Mouse (Mus musculus) mature B cell (primary cell): ENCODE results near the gene Fitm1.

ENCODE experiments used
- in situ Hi-C: fragments of 300-500 bp; cut with MboI; formaldehyde crosslinking; loops from 2 replicates; pipeline ENCODE4 v1.14.3; 2019

The Fitm1 gene

DNA sequence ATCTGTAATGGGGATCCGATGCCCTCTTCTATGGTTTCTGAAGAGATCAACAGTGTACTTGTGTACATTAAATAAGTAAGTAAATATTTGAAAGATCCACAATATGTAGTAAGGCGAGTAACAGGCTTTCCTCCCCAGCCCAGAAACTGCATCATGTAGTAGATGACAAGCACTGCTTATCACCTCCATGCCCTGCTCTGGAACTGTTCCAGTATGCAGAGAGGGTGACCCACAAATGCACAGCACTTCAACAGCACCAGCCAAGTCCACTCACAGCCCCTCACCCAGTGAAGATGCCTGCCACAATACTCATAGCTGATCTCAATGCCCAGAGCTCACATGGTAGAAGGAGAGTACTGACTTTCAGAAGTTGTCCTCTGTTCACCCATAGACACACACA is 4.8 kb upstream of the Fitm1 start:
- in situ Hi-C loops = no loop called here

DNA sequence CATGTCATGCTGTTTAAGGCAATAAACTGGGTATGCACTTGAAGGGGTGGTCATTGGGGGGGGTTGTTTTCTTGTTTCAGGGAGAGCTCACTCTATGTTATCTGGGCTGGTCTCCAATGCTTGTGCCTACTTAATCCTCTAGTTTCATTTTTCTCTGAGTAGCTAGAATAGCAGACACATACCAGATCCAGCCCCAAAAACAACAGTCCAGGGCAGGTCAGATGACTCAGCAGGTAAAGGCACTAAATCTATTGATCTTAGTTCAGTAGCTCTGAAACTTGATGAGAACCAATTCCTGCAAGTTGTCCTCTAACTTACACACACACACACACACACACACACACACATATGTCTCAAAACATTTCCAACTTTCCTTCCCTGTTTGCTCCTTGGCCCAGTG is 3.7 kb upstream of the Fitm1 start:
- in situ Hi-C loops = no loop called here

DNA sequence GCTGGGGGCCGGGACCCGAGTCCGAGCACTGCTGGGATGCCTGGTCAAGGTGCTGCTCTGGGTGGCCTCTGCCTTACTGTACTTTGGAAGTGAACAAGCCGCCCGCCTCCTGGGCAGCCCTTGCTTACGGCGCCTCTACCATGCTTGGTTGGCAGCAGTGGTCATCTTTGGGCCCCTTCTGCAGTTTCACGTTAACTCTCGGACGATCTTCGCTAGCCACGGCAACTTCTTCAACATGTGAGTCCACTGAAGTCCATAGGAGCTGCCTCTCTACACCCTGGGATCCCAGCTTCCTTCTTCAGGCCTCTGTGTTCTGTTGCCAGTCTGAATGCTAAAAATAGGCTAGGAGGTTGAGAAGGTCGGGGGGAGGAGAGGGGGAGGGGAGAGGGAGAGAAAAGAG is 294 bp downstream of the Fitm1 start:
- in situ Hi-C loops = no loop called here

DNA sequence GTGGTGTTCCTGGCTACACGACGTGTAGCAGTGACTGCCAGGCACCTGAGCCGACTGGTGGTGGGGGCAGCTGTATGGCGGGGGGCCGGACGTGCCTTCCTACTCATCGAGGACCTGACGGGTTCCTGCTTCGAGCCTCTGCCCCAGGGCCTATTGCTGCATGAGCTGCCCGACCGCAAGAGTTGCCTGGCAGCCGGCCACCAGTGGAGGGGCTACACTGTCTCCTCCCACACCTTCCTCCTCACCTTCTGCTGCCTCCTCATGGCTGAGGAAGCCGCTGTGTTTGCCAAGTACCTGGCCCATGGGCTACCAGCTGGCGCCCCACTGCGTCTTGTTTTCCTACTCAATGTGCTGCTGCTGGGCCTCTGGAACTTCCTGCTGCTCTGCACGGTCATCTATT is 959 bp downstream of the Fitm1 start:
- in situ Hi-C loops = no loop called here

DNA sequence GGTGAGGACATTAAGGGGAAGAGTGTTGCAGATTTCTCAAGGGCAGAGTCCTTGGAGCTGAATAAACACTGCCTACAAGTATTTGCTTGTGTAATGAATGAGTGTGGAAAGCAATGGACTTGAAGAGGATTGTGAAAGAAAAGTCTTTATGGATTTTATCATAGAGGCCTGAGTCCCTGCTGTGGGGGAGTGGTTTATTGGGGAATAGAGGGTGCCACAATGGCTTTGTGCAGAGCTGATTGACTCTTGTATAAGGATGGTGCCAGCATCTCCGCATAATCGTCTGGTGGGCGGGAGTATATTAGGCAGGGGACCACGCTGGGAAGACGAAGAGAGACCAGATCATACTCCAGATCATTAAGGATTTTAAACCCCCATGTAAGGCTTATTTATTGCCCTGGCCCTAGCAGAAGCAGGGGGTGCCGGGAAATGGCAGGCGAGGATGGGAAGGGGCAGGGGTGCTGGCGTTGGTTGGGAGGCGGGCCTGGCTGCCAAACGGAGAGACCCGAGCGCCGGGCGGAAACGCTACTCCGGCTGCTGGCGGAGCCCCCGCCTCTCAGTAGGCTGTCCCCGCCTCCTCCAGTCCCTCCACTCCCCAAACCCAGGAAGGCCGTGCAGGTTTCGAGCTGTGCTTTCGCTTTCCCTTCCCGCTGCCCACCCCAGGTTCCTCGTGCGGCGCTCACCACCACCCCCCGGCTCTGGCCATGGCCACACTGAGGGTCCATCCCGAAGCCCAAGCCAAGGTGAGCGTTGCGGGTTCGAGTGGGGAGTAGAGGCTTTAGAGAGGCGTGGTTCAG is 2.7 kb downstream of the Fitm1 start, which contains the start of gene Psme1:
Gene Psme1, plus strand, starts transcription at position 253 of the 797 bp plus-strand sequence.
- in situ Hi-C loops = no loop called here

DNA sequence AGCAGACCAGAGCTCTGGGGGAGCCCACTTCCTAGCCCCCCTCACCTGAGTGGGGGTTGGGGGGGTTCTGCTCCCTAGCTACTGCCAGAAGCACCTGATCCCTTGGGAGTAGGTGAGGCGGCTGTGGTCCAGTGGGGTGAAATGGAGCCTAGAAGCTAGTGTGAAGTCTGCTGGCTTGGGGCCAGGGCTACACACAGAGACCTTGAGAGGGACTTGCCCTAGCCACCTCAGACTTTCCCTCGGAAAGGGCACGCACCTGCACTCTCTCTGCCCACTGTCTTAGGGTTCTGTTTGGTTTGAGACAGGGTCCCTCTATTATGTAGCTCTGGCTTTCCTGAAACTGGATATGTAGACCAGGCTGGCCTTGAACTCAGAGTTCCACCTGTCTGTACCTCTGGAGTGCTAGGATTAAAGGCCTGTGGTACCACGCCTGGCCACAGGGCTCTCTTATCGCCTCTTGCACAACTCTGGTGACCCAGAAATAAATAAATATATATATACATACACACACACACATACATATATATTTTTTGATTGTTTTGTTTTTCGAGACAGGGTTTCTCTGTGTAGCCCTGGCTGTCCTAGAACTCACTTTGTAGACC is 3.4 kb downstream of the Fitm1 start:
- in situ Hi-C loops = no loop called here

DNA sequence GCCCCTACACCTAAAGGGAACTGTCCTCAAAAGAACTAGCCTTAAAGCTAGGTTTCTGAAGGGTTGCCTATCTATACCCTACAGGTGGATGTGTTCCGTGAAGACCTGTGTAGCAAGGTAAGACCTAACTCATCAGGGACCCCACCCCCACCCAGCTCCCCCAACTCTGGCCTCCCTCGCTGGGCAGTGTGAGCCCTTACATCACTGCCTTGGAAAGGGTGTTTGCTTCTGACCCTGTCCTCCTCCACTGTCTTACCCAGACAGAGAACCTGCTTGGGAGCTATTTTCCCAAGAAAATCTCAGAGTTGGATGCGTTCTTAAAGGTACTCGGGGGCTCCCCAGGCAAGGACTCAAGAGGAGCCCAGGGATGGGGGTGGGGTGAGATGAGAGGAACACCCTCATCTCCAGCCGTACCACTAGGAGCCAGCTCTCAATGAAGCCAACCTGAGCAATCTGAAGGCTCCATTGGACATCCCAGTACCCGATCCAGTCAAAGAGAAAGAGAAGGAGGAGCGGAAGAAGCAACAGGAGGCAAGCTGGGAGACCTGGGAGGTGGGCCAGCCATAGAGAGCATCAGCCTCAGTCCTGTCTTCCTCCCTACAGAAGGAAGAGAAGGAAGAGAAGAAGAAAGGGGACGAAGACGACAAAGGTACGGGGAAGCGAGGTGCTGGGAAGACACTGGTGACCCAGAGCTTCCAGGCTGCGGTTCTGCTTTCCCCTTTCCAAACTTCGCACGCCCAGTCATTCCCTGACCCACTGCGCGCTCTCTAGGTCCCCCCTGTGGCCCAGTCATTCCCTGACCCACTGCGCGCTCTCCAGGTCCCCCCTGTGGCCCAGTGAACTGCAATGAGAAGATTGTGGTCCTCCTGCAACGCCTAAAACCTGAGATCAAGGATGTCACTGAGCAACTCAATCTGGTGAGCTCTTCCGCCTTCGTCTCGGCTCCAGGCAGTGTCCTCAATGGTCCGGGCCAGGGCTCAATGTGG is 4.4 kb downstream of the Fitm1 start:
- in situ Hi-C loops = no loop called here

DNA sequence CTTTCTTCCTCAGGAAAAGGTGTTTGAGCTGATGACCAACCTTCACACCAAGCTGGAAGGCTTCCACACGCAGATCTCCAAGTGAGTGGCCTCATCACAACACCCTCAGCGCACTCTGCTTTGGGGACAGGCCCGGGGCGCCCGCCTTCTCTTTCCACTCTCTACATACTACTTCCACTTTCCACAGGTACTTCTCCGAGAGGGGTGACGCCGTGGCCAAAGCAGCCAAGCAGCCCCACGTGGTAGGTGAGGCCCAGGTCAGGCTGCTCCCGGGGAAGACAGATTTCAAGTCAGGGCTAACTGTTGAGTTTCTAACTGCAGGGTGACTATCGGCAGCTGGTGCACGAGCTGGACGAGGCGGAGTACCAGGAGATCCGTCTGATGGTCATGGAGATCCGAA is 5.3 kb downstream of the Fitm1 start:
- in situ Hi-C loops = no loop called here

DNA sequence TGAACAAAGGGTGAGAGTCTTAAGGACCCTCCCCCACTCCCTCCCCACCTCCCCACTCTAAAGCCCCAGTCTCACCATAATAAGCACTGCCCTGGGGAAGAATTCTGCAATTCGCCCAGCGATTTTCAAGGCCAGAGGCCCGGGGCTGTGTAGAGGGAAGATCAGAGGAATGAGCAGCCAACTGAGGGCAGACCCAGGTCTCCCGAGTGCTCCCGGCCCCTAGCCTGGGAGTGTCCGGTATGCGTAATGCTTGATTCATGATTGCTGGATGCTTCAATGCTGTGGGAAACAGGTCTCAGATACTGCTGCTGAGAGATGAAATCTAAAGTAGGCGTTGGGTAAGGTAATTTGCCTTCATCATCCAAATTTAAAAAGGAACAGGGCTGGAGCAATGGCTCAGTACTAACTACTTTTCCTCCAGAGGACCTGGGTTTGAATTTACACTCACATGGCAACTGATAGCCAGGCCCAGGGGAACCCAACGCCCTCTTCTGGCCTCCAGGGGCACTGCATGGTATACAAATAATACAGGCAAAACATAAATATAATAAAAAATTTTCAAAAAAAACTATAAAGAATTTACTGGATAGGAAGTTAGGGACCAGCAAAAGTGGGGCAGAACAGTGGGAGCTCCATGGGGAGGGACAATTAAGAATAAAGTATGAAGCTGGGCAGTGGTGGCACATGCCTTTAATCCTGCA is 6.7 kb downstream of the Fitm1 start:
- in situ Hi-C loops = no loop called here

DNA sequence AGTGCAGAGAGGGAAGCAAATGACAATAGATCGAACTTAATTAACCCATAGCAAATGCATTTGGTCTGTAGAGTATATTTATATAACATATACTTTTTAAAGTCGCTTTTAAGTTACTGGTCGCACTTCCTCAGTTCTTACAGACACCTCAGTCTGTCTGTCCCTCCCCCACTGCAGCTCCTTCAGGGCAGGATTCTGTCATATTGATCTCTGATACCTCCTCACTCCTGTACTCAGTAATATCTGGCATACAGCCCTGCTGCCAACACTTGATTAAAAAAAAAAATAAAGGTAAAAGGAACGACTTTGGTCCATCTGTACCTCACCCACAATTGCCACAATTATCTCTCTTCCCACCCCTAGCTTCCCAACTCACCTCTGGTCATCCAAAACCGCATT is 8.9 kb downstream of the Fitm1 start:
- in situ Hi-C loops = no loop called here

DNA sequence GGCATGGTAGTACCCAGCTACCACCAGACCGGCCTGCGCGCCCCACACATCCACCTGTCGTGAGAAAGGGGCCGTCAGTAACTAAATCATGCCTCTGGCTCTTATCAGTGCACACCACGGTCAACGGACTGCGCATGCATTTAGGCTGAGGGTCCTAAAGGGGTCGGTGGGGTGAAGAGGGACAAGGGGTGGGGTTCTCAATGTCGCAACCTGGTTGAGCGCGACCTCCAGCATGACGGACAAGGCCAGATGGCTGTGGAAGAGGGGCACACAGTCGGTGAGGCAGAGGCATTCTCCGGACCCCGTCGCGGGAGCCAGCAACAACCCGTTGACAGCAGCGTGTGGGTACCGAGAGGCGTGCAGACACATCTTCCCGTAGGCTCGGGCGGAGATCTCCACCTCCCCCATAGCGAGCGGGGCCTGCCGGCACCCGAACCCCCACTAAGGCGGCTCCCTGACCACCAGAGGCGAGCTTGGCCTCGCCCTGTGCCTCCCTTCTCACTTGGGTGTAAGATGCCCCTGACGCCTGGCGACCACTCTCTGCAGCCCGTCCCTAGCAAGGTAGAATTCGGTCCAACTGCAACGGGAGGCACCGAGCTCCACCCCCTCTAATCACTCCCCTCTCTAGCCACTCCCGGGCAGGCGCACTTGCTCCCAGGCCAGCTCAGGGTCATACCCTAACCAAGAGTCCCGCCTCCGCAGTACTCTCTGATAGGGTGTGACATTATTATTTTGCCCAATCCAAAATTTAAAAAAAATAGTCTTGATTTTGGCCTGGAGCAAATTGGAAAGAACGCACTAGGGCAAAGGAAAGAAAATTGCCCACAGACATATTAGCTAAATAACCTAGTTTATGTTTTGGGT is 9.5 kb downstream of the Fitm1 start, which contains the start of gene Emc9:
Gene Emc9, minus strand, starts transcription at position 601 of the 864 bp plus-strand sequence.
- in situ Hi-C loops = no loop called here

DNA sequence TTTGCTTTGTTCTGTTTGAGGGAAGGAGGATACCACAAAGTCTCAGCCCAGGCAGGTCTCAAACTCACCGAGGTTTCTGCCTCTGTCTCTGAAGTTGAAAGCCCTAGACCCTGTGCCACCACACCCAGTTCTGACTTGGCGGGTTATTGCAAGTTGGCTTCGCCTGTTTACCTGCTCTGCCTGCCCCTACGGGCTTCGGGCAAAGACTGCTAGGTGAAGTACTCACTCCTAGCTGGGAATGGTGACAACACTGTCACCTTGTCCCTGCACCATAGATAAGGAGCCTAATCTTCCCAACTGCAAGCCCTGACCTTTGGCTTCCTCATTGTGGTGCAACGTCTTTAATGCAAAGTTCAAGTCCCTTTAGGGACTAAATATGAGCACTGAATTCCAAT is 10.1 kb downstream of the Fitm1 start:
- in situ Hi-C loops = no loop called here

DNA sequence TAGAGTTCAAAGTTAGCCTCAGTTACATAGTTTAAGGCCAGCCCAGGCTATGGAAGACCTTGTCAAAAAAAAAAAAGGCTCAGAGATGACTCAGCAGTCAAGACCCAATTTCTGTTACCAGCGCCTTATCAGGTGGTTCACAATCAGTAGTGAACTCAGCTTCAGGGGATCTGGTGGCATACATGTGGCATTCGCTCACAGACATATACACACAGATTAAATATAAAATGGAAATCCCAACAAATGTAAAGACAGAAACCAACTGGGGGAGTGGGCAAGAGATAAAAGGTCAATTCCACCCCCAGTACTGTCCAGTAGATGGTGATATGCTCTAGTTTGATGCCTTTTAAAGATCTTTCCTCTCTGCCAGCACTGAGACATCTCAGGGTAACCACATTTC is 10.7 kb downstream of the Fitm1 start:
- in situ Hi-C loops = no loop called here

DNA sequence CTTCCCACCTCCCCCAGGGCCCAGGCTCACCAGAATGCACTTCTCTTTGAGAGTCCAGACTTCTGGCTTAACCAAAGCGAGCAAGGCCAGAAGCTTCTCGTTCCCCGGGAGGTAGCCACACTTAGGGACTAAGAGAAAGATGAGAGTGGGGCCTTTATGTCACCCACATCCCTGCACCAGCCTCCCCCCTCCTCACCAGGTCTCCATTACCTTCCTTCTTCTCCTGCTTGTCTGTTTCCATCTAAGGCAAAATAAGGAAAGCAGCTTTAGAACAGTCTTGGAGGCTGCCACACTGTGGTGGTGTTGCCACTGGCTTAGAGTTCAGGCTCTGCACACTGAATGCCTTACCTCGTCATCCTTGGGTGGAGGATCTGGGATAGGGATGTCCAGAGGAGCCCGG is 13.9 kb downstream of the Fitm1 start:
- in situ Hi-C loops = no loop called here

DNA sequence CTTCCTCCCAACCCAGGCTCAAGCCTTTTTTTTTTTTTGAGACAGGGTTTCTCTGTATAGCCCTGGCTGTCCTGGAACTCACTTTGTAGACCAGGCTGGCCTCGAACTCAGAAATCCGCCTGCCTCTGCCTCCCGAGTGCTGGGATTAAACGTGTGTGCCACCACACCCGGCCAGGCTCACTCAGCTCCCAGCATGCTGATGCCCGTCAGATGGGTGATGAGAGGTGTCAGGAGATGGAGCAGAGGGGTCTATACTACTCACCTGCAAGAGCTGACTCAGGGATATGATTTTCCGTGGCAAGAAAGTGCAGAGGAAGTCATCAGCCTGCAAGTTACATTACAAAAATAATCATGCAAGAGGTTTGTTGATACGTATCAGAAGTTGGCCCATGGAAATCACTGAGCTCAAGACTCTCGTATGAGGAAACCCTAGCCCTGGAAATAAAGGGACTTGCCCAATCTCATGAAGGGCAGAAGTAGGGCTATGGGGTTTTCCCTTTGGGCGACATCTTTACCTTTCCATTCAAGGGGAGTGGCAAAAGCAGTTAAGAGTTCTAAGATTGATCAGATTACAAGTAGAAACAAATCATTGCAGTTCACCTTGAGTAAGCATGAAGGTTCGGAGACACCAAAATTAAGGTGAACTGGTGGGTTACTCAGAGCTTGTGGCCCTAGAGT is 14.5 kb downstream of the Fitm1 start:
- in situ Hi-C loops = no loop called here

DNA sequence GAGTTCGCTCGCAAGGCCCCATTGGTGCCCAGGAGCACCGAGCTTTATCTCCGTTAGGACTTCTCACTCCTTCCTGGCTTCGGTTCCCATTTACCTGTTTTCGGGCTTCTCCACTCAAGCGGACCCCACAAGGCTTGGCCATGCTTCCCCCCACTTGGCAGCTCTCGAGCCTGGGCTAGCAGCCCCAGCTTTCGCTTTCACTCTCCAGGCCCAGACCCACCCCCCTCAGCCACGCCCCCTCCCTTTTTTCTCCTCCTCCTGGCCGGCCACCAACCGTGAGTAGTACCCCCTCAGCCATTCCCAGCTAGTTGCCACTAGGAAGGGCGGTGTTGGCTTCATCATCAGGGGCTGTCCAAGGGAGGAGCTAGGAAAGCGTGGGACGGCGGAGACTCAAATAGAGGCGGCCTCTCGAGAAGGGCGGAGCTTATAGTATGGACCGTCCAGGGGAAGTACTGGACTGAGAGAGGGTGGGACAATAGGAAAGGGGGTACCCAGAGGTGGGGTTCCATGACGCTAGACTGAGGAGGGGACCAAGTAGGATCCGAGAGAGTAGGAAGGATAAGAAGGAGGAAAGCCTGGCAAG is 15.4 kb downstream of the Fitm1 start, which contains the start of gene Psme2:
Gene Psme2, minus strand, starts transcription at position 366 of the 583 bp plus-strand sequence.
- in situ Hi-C loops = no loop called here

DNA sequence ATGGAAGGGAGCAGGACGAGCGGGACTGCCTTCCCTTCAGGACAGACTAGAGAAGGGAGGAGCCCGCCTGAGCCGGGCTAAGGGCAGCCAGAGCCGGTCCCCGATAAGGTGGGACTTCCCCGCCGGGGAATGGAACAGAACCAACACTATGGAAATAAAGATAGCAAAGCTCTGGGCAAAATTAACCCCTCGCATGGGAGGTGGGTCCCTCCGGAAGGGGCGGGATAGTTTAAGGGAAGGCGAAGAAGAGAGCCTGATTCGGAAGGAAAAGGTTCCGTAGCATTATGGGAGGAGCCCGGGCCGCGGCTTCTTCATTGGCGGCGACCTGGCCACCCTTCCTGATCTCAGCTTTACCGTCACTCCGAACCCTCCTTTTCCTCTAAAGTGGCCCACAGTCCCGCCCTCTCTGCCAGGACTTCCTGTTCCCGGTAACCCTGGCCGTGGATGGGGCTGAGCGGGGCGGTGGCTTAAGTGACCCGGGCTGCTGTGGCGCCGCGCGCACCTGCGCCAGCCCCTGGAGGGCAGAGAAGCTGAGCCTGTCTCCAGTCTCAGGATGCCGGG is 16.0 kb downstream of the Fitm1 start, which contains the start of gene Rnf31:
Gene Rnf31, plus strand, starts transcription at position 378 of the 561 bp plus-strand sequence.
- in situ Hi-C loops = no loop called here

DNA sequence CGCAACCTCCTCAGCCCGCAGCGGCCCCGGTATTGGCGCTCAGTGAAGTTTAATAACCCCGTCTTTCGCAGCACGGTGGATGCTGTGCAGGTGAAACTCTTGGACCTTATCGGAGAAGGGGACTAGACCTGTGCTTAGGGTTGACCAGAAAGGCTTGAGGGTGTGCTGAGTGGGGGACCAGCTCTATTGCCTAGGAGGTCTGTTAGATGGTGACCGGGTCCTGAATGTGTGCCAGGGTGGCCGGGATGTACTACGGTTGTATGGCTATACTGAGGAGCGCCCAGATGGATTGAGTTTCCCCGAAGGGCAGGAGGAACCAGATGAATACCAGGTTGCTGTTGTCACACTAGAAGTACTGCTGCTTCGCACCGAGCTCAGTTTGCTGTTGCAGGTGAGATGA is 16.8 kb downstream of the Fitm1 start:
- in situ Hi-C loops = no loop called here

DNA sequence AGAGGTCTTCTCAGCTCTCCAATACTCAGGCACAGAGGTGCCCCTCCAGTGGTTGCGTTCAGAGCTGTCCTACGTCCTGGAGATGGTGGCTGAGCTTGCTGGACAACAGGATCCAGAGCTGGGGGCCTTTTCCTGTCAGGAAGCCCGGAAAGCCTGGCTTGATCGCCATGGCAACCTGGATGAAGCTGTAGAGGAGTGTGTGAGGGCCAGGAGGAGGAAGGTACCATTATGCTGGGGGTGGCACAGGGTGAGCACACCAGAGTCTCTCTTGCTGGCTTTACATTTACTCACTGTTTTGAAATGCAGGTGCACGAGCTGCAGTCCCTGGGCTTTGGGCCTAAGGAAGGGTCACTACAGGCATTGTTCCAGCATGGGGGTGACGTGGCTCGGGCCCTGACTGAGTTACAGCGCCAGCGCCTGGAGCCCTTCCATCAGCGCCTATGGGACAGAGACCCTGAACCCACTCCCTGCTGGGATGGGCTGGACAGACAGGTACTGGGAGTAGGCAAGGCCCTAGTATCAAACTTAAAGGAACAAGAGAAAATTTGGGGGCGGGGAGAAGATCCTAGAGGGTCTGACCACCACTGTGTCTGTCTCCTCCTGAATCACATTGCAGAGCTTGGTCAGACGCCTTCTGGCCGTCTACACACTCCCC is 20.7 kb downstream of the Fitm1 start:
- in situ Hi-C loops = no loop called here
